Mouse (Mus musculus): Measurements from ENCODE around the gene Gnat3.

DNA sequence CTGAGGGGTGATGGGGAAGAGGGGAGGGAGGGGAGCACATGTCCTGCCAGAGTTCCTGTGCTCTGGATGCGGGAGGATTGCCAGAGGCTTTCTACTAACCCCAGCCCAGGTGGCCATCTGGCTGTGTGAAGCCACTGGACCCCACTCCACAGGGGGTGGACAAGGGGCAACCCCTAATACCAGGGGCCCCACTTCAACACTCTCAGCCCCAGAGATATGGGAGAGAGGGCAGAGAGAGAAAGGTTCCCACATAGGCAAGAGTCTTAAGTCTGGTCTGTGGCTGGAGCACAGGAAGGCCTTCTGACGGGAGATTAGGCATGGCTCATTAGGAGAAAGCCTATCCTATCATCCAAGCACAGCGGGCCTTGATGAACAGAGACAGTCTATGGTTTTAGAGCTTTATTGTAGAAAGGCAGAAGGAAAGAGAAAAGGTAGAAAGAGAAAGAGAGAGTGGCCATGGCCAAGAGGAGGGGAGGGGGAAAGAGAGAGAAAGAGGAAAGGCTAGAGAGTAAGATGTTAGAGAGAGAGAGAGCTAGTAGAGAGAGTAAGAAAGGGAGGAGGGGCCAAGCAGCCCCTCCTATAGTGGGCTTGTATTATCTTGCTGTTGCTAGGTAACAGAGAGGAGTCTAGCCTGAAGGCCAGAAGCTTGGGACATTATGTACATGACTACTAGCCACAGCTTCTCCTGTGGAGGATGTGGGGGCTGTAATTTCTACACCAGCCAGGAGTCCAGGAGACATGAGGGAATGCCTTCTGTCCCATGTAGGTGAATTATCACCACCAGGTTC is 42.7 kb downstream of the Gnat3 start:
- no peak for TF ChIP-seq CTCF (IDR thresholded peaks at IDR 0.05; ENCODE audit: extremely low read depth, insufficient read depth, insufficient read length, insufficient replicate concordance)
- no peak for TF ChIP-seq POLR2A (IDR thresholded peaks at IDR 0.05; ENCODE audit: low read depth, low read length)

Data from spleen, adult 2 months (tissue).